Mouse (Mus musculus) right cerebral cortex, postnatal 4 days (tissue): Measurements from ENCODE around the gene Prkce.
A peak's percentile ranks its signal among the peaks of the same experiment; 100 is the strongest.

ENCODE experiments used
- DNase-seq: peaks from one replicate; pipeline ENCODE4 v3.0.0-alpha.2; 2022

The Prkce gene

GRCm38 (mm10) chr17:86419199-86419598, 251.6 kb downstream of the Prkce start:
- DNase-seq, result no peak

GRCm38 (mm10) chr17:86420646-86421338, 253.2 kb downstream of the Prkce start:
- DNase-seq, result no peak

- DNase-seq, result no peak
These were observed 254.4 kb downstream of the Prkce start for GRCm38 (mm10) chr17:86422023-86422422.

- no peak for DNase-seq
These were observed 262.3 kb downstream of the Prkce start for GRCm38 (mm10) chr17:86429877-86430276.

- no peak for DNase-seq
These were observed 265.5 kb downstream of the Prkce start for GRCm38 (mm10) chr17:86433117-86433516.

- DNase-seq, result no peak
These were observed 266.2 kb downstream of the Prkce start for GRCm38 (mm10) chr17:86433813-86434212.

- DNase-seq, result no peak
These were observed 267.2 kb downstream of the Prkce start for GRCm38 (mm10) chr17:86434781-86435180.

- no peak for DNase-seq
These were observed 268.0 kb downstream of the Prkce start for GRCm38 (mm10) chr17:86435570-86435969.

- no peak for DNase-seq
These were observed 268.4 kb downstream of the Prkce start for GRCm38 (mm10) chr17:86435984-86436383.

GRCm38 (mm10) chr17:86436583-86437370, 269.2 kb downstream of the Prkce start:
- DNase-seq, result no peak

GRCm38 (mm10) chr17:86437516-86438277, 270.1 kb downstream of the Prkce start:
- peak; percentile 55 for DNase-seq

GRCm38 (mm10) chr17:86438278-86438661, 270.7 kb downstream of the Prkce start:
- DNase-seq, result peak; percentile 23

- DNase-seq, result no peak
These were observed 271.2 kb downstream of the Prkce start for GRCm38 (mm10) chr17:86438763-86439162.

GRCm38 (mm10) chr17:86441098-86441497, 273.5 kb downstream of the Prkce start:
- no peak for DNase-seq

- no peak for DNase-seq
These were observed 276.3 kb downstream of the Prkce start for GRCm38 (mm10) chr17:86443886-86444285.

- DNase-seq, result peak; percentile 94
These were observed 277.2 kb downstream of the Prkce start for GRCm38 (mm10) chr17:86444578-86445419.

GRCm38 (mm10) chr17:86445420-86445720, 277.8 kb downstream of the Prkce start:
- no peak for DNase-seq

- no peak for DNase-seq
These were observed 278.3 kb downstream of the Prkce start for GRCm38 (mm10) chr17:86445900-86446299.

- DNase-seq, result no peak
These were observed 279.6 kb downstream of the Prkce start for GRCm38 (mm10) chr17:86447101-86447598.

GRCm38 (mm10) chr17:86452934-86453333, 285.3 kb downstream of the Prkce start:
- DNase-seq, result no peak

- DNase-seq, result no peak
These were observed 286.2 kb downstream of the Prkce start for GRCm38 (mm10) chr17:86453673-86454350.

- DNase-seq, result no peak
These were observed 286.7 kb downstream of the Prkce start for GRCm38 (mm10) chr17:86454351-86454706.
